Mouse (Mus musculus): ENCODE measurements around the gene Npb. TPM values are rescaled to one million over a fixed set of nuclear protein-coding genes. Genes with fewer than 3 reads are reported as not detected.

Npb gene
- polyA plus RNA-seq, 1 experiment from 2014 or later, result 2.7 TPM

- Histone ChIP-seq H3K4me3 (replicated peaks) (0 out of 2 replicates have a peak overlapping the region, but pooled peaks have one; percentile 94), H3K4me1 (replicated peaks) (peaks cover 39% of the 10 kb centered on the region), H3K4me2 (replicated peaks) (peak overlapping the region; percentile 85), H3K9ac (peak overlapping the region; percentile 29), H3K9me3 (no peaks in the 10 kb centered on the region), H3K27ac (peak overlapping the region; percentile 79), H3K27me3 (replicated peaks) (no peaks in the 10 kb centered on the region), H3K36me3 (peaks cover 13% of the 10 kb centered on the region)
- no peak for ATAC-seq
- WGBS, result 24% methylated on average over 7 of the region's 7 CpGs
Measured at GRCm38 (mm10) chr11:120630881-120631725, 22.8 kb downstream of the Npb start.

GRCm38 (mm10) chr11:120631726-120632448 lies 23.6 kb downstream of the Npb start:
- Histone ChIP-seq H3K27me3 (replicated peaks) (no peaks in the 10 kb centered on the region), H3K4me1 (replicated peaks) (peaks cover 39% of the 10 kb centered on the region), H3K4me2 (replicated peaks) (peak overlapping the region; percentile 85), H3K4me3 (replicated peaks) (peak overlapping the region; percentile 94), H3K9me3 (no peaks in the 10 kb centered on the region), H3K9ac (peak overlapping the region; percentile 95), H3K36me3 (peaks cover 13% of the 10 kb centered on the region), H3K27ac (peak overlapping the region; percentile 74; the same call in 1 of the 2 replicates)
- ATAC-seq, result no peak
- 61% methylated on average over 4 of the region's 4 CpGs for WGBS

- peak overlapping the region; percentile 85 for H3K4me2 ChIP-seq (replicated peaks)
- peaks cover 39% of the 10 kb centered on the region for H3K4me1 ChIP-seq (replicated peaks)
- peak overlapping the region; percentile 94 for H3K4me3 ChIP-seq (replicated peaks)
- no peaks in the 10 kb centered on the region for H3K9me3 ChIP-seq
- H3K36me3 ChIP-seq, result peaks cover 9% of the 10 kb centered on the region
- no peaks in the 10 kb centered on the region for H3K27me3 ChIP-seq (replicated peaks)
- WGBS, result under 1% methylated on average over 115 of the region's 116 CpGs
- peak; percentile 88 for ATAC-seq
- peak overlapping the region; percentile 74 for H3K27ac ChIP-seq
- H3K9ac ChIP-seq, result peak overlapping the region; percentile 95
Measured at GRCm38 (mm10) chr11:120632559-120633519, 24.6 kb downstream of the Npb start.

- peak within 1 kb of the TSS; percentile 85 for H3K4me2 ChIP-seq (replicated peaks)
- peak within 1 kb of the TSS; percentile 74 for H3K27ac ChIP-seq
- peak within 1 kb of the TSS; percentile 95 for H3K9ac ChIP-seq
- ATAC-seq, result peak; percentile 90
- peak within 1 kb of the TSS; percentile 94 for H3K4me3 ChIP-seq (replicated peaks)
- H3K9me3 ChIP-seq, result no peaks in the 10 kb centered on the region
- H3K27me3 ChIP-seq (replicated peaks), result no peaks in the 10 kb centered on the region
- H3K36me3 ChIP-seq, result peaks cover 7% of the 10 kb centered on the region
- H3K4me1 ChIP-seq (replicated peaks), result peaks cover 39% of the 10 kb centered on the region
- 11% methylated on average over 58 of the region's 58 CpGs for WGBS
Measured at GRCm38 (mm10) chr11:120633520-120634343, 25.5 kb downstream of the Npb start, which contains the start of gene Mafg. Mafg (minus strand) TSS chr11:120633600.

GRCm38 (mm10) chr11:120634810-120635209 lies 26.5 kb downstream of the Npb start:
- H3K27me3 ChIP-seq (replicated peaks), result no peaks in the 10 kb centered on the region
- no peak overlapping the region for H3K9ac ChIP-seq
- no peak overlapping the region for H3K4me3 ChIP-seq (replicated peaks)
- 82% methylated on average over 5 of the region's 5 CpGs for WGBS
- ATAC-seq, result no peak
- H3K4me1 ChIP-seq (replicated peaks), result peaks cover 29% of the 10 kb centered on the region
- H3K27ac ChIP-seq, result no peak overlapping the region
- H3K9me3 ChIP-seq, result no peaks in the 10 kb centered on the region
- no peak overlapping the region for H3K4me2 ChIP-seq (replicated peaks)
- H3K36me3 ChIP-seq, result no peaks in the 10 kb centered on the region

DNA sequence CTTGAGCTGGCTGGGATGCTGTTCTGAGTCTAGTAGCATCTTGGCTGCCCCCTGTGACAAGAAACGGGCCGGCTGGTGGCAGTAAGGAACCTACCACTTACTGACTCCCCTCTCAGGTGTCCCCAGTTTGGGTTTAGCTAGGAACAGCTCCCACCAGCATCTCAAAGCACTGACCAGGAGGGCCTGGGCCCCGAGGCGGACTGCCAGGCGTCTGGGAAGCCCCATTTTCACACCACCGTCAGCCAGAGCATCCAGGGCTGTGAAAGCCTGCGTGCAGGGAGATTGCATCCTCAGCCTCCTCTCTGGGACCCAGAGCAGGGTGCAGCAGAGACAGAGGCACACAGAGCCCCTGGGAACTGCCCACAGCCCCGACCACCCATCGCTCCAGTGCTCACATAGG lies 33.0 kb downstream of the Npb start:
- Histone ChIP-seq H3K27me3 (replicated peaks) (no peaks in the 10 kb centered on the region), H3K9ac (no peak overlapping the region), H3K9me3 (no peaks in the 10 kb centered on the region), H3K36me3 (no peaks in the 10 kb centered on the region), H3K4me1 (replicated peaks) (peaks cover 9% of the 10 kb centered on the region), H3K4me2 (replicated peaks) (no peak overlapping the region), H3K27ac (no peak overlapping the region), H3K4me3 (replicated peaks) (no peak overlapping the region)
- ATAC-seq, result no peak
- WGBS, result 65% methylated on average over 9 of the region's 9 CpGs

- Histone ChIP-seq H3K27me3 (replicated peaks) (0 out of 2 replicates have a peak, but pooled peaks cover 1% of the 10 kb centered on the region), H3K27ac (no peak overlapping the region), H3K4me2 (replicated peaks) (peak overlapping the region; percentile 97; the same call in 1 of the 2 replicates), H3K9ac (no peak overlapping the region), H3K4me3 (replicated peaks) (no peak overlapping the region), H3K9me3 (no peaks in the 10 kb centered on the region), H3K36me3 (no peaks in the 10 kb centered on the region), H3K4me1 (replicated peaks) (peaks cover 9% of the 10 kb centered on the region)
- WGBS, result 81% methylated on average over 8 of the region's 8 CpGs
- ATAC-seq, result no peak
Measured at GRCm38 (mm10) chr11:120641869-120642268, 33.6 kb downstream of the Npb start.

- H3K4me1 ChIP-seq (replicated peaks), result peaks cover 14% of the 10 kb centered on the region
- peak; percentile 69 for ATAC-seq
- peak overlapping the region; percentile 97 for H3K4me2 ChIP-seq (replicated peaks)
- WGBS, result under 1% methylated on average over 18 of the region's 18 CpGs
- peak overlapping the region; percentile 43 for H3K4me3 ChIP-seq (replicated peaks)
- no peaks in the 10 kb centered on the region for H3K36me3 ChIP-seq
- H3K9me3 ChIP-seq, result no peaks in the 10 kb centered on the region
- H3K9ac ChIP-seq, result peak overlapping the region; percentile 57
- peaks cover 11% of the 10 kb centered on the region; the same call in 1 of the 2 replicates for H3K27me3 ChIP-seq (replicated peaks)
- H3K27ac ChIP-seq, result no peak overlapping the region
Measured at GRCm38 (mm10) chr11:120642939-120643600, 34.8 kb downstream of the Npb start.

- peak within 1 kb of the TSS; percentile 57 for H3K9ac ChIP-seq
- H3K4me2 ChIP-seq (replicated peaks), result peak within 1 kb of the TSS; percentile 97
- no peak within 1 kb of the TSS for H3K27ac ChIP-seq
- no peaks in the 10 kb centered on the region for H3K36me3 ChIP-seq
- H3K9me3 ChIP-seq, result no peaks in the 10 kb centered on the region
- H3K27me3 ChIP-seq (replicated peaks), result peaks cover 13% of the 10 kb centered on the region; the same call in 1 of the 2 replicates
- H3K4me1 ChIP-seq (replicated peaks), result peaks cover 16% of the 10 kb centered on the region
- peak; percentile 99 for ATAC-seq
- H3K4me3 ChIP-seq (replicated peaks), result peak within 1 kb of the TSS; percentile 43
- WGBS, result under 1% methylated on average over 15 of the region's 15 CpGs
Measured at GRCm38 (mm10) chr11:120643601-120643987, 35.3 kb downstream of the Npb start, which contains the start of gene Pycr1. Pycr1 (minus strand) TSS chr11:120643769.

- H3K36me3 ChIP-seq, result no peaks in the 10 kb centered on the region
- H3K4me1 ChIP-seq (replicated peaks), result peaks cover 16% of the 10 kb centered on the region
- no peaks in the 10 kb centered on the region for H3K9me3 ChIP-seq
- no peak overlapping the region for H3K27ac ChIP-seq
- peak overlapping the region; percentile 52 for H3K4me2 ChIP-seq (replicated peaks)
- 81% methylated on average over 35 of the region's 35 CpGs for WGBS
- no peak overlapping the region; the same call in 1 of the 2 replicates for H3K4me3 ChIP-seq (replicated peaks)
- peak overlapping the region; percentile 39 for H3K9ac ChIP-seq
- no peak for ATAC-seq
- H3K27me3 ChIP-seq (replicated peaks), result peaks cover 13% of the 10 kb centered on the region; the same call in 1 of the 2 replicates
Measured at GRCm38 (mm10) chr11:120647047-120647830, 39.0 kb downstream of the Npb start.

Data from intestine, embryonic 15.5 days (tissue).